Mouse (Mus musculus) megakaryocyte-erythroid progenitor cell, adult 5 weeks (primary cell): Measurements from ENCODE around the gene Map3k21. TPM values are rescaled to one million over a fixed set of nuclear protein-coding genes. Genes with fewer than 3 reads are reported as not detected.

Source experiments
- polyA plus RNA-seq: library from polyadenylated mRNA; stranded (reverse); fragments of >175 nt; gene quantifications from 2 replicates; pipeline ENCODE4 v1.2.3, GENCODE M21; 2012

Map3k21 gene
- not detected in 2 replicates for polyA plus RNA-seq

DNA sequence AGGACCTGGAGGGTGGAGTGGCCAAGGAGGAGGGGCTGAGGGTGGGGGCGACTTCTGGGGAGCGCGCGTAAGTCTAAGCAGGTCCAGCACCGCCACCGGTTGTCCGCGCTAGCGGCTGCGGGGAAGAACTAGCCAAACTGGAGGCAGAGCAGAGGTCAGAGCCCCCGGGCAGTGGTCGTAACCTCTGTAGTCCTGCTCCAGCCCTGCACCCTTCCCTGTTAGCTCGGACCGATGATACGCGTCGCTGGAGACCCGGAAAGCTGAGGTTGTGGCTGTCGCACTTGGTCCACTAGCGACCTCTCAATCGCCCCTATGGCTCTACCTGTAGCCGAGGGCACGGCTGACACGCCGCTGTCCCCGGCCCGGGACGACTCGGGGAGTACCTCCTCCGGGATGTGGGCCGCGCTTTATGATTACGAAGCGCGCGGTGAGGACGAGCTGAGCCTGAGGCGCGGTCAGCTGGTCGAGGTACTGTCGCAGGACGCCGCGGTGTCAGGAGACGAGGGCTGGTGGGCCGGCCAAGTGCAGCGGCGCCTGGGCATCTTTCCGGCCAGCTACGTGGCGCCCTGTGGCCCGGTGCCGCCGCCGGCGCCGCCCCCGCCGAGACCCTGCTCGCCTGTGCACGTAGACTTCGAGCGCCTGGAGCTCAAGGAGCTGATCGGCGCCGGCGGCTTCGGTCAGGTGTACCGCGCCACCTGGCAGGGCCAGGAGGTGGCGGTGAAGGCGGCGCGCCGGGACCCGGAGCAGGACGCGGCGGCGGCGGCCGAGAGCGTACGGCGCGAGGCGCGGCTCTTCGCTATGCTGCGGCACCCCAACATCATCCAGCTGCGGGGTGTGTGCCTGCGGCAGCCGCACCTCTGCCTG lies at the start of gene Map3k21:
Gene Map3k21, plus strand, starts transcription at position 86 of the 864 bp plus-strand sequence.

DNA sequence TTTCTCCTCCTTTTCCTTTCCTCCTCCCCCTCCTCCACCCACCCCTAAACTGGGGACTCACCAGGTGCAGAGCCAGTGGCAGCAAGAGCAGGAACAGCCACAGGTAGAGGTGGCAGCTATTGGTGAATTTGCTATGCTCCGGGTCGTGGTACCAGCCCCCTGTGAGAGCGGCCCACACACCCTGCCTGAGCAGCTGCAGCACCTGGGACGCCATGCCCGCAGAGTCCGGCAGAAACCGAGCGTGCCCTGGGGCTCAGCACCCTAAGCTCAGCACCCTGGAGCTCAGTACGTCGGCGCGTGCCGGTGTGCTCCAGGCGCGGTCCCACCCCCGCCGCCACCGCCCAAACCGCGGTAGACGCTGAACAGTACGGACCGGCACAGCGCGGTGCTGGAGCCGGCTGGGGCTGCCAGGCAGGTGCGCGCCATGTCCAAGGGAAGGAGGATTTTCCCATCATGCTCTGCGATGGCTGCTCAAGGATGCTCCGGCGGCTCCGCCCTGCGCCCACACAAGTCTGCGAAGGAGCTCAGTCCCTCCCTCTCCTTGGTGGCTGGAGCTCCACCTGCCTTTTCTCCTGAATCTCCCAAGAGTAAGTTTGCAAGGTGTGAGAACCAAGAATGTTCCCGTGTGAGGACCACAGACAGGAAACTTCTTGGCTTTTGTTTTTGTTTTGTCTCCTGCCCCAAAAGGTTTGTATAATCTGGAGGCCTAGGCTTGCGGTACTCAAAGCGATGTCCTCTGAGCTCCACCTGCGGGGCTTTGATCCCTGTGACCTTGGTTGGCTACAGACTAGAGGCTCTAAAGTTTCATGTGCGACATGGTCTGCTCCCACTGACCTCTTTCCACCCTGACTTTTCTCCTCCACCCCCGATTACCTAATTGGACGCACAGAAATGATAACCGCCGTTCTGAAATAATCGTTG lies 12.1 kb upstream of the Map3k21 start, which contains the start of gene Pcnx2:
Gene Pcnx2, minus strand, starts transcription at position 450 of the 921 bp plus-strand sequence.

DNA sequence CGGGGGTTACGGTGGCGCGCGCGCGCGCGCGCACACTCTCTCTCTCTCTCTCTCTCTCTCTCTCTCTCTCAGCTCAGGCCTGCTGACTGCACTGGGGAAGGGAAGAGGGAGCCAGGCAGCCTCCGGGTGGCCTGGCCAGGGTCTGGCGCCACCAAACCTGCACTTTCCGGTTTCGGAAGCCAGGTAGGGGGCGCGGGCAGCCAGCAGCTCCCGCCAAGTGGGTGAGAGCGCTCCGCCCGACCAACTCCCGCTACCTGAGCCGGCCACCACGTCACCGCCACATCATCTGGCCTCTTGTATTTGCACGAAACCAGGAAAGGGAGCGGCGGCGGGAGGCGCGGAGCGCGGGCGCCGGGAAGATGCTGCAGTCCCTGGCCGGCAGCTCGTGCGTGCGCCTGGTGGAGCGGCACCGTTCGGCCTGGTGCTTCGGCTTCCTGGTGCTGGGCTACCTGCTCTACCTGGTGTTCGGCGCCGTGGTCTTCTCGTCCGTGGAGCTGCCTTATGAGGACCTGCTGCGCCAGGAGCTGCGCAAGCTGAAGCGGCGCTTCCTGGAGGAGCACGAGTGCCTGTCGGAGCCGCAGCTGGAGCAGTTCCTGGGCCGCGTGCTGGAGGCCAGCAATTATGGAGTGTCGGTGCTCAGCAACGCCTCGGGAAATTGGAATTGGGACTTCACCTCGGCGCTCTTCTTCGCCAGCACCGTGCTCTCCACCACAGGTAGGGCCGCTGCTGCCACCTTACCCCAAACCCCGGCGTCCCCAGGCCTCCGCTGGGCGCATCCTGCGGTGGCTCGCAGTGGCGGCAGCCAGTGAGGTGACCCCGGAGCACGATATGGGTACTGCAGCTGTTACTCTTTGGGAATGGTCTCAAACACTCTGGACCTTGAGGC lies 85.1 kb downstream of the Map3k21 start, which contains the start of gene Kcnk1:
Gene Kcnk1, plus strand, starts transcription at position 70 of the 886 bp plus-strand sequence.

Other genes starting within 250 kb of the Map3k21 start
- gene Map10, start 240.6 kb upstream of the Map3k21 start, polyA plus RNA-seq, result 0.34 and 0.40 TPM in 2 replicates
- gene Ntpcr, start 180.5 kb upstream of the Map3k21 start, polyA plus RNA-seq, result 23.5 and 26.8 TPM in 2 replicates
- gene Pcnx2, start 12.1 kb upstream of the Map3k21 start, polyA plus RNA-seq, result 0.05 TPM in 1 of 2 replicates, not detected in the other
- gene Kcnk1, start 84.7 kb downstream of the Map3k21 start, polyA plus RNA-seq, result 0.04 and 0.05 TPM in 2 replicates